Mouse (Mus musculus): ENCODE measurements around the gene Prrc2b. TPM values are rescaled to one million over a fixed set of nuclear protein-coding genes. Genes with fewer than 3 reads are reported as not detected.

Gene Prrc2b
- polyA plus RNA-seq, 1 experiment from 2014 or later: 39.3 TPM

- 92% methylated on average over 8 of the region's 8 CpGs for WGBS (ENCODE audit: insufficient replicate concordance)
- H3K4me1 ChIP-seq (ENCODE audit: control insufficient read depth, insufficient read depth, low read length): no peaks in the 10 kb centered on the region
- no peak overlapping the region for H3K4me3 ChIP-seq (ENCODE audit: low read depth, low read length)
- H3K36me3 ChIP-seq (ENCODE audit: control insufficient read depth, insufficient read depth, low read length): peaks cover 71% of the 10 kb centered on the region
- no peak for ATAC-seq (replicated peaks; ENCODE audit: insufficient number of reproducible peaks, low FRiP score, low TSS enrichment)
- H3K27ac ChIP-seq (ENCODE audit: low read depth, low read length): no peak overlapping the region
- H3K4me2 ChIP-seq: no peak overlapping the region
- H3K9me3 ChIP-seq (replicated peaks; ENCODE audit: control insufficient read depth, low read length): no peaks in the 10 kb centered on the region
- no peak overlapping the region for H3K9ac ChIP-seq (ENCODE audit: low read depth, low read length)
- H3K27me3 ChIP-seq (ENCODE audit: control insufficient read depth, insufficient read depth, low read length): no peaks in the 10 kb centered on the region
Observed at GRCm38 (mm10) chr2:32211689-32212088, 60.8 kb downstream of the Prrc2b start.

- Histone ChIP-seq H3K27ac (ENCODE audit: low read depth, low read length) (no peak overlapping the region), H3K4me1 (ENCODE audit: control insufficient read depth, insufficient read depth, low read length) (no peaks in the 10 kb centered on the region), H3K4me2 (no peak overlapping the region), H3K36me3 (ENCODE audit: control insufficient read depth, insufficient read depth, low read length) (peaks cover 70% of the 10 kb centered on the region), H3K9me3 (replicated peaks; ENCODE audit: control insufficient read depth, low read length) (no peaks in the 10 kb centered on the region), H3K9ac (ENCODE audit: low read depth, low read length) (no peak overlapping the region), H3K27me3 (ENCODE audit: control insufficient read depth, insufficient read depth, low read length) (no peaks in the 10 kb centered on the region), H3K4me3 (ENCODE audit: low read depth, low read length) (no peak overlapping the region)
- ATAC-seq (replicated peaks; ENCODE audit: insufficient number of reproducible peaks, low FRiP score, low TSS enrichment): no peak
- WGBS (ENCODE audit: insufficient replicate concordance): 83% methylated on average over 10 of the region's 10 CpGs
Observed at GRCm38 (mm10) chr2:32213000-32213399, 62.1 kb downstream of the Prrc2b start.

- Histone ChIP-seq H3K9ac (ENCODE audit: low read depth, low read length) (no peak overlapping the region), H3K4me3 (ENCODE audit: low read depth, low read length) (no peak overlapping the region), H3K27me3 (ENCODE audit: control insufficient read depth, insufficient read depth, low read length) (no peaks in the 10 kb centered on the region), H3K4me2 (no peak overlapping the region), H3K4me1 (ENCODE audit: control insufficient read depth, insufficient read depth, low read length) (no peaks in the 10 kb centered on the region), H3K27ac (ENCODE audit: low read depth, low read length) (no peak overlapping the region), H3K36me3 (ENCODE audit: control insufficient read depth, insufficient read depth, low read length) (peaks cover 73% of the 10 kb centered on the region), H3K9me3 (replicated peaks; ENCODE audit: control insufficient read depth, low read length) (no peaks in the 10 kb centered on the region)
- WGBS (ENCODE audit: insufficient replicate concordance): 92% methylated on average over 10 of the region's 10 CpGs
- no peak for ATAC-seq (replicated peaks; ENCODE audit: insufficient number of reproducible peaks, low FRiP score, low TSS enrichment)
Observed at GRCm38 (mm10) chr2:32215576-32215975, 64.7 kb downstream of the Prrc2b start.

- Histone ChIP-seq H3K4me2 (no peak overlapping the region), H3K9ac (ENCODE audit: low read depth, low read length) (no peak overlapping the region), H3K36me3 (ENCODE audit: control insufficient read depth, insufficient read depth, low read length) (peaks cover 76% of the 10 kb centered on the region), H3K27me3 (ENCODE audit: control insufficient read depth, insufficient read depth, low read length) (no peaks in the 10 kb centered on the region), H3K9me3 (replicated peaks; ENCODE audit: control insufficient read depth, low read length) (no peaks in the 10 kb centered on the region), H3K27ac (ENCODE audit: low read depth, low read length) (no peak overlapping the region), H3K4me1 (ENCODE audit: control insufficient read depth, insufficient read depth, low read length) (no peaks in the 10 kb centered on the region), H3K4me3 (ENCODE audit: low read depth, low read length) (no peak overlapping the region)
- ATAC-seq (replicated peaks; ENCODE audit: insufficient number of reproducible peaks, low FRiP score, low TSS enrichment): no peak
- WGBS (ENCODE audit: insufficient replicate concordance): 90% methylated on average over 10 of the region's 10 CpGs
Observed at GRCm38 (mm10) chr2:32216506-32216905, 65.6 kb downstream of the Prrc2b start.

GRCm38 (mm10) chr2:32217656-32218055 is 66.8 kb downstream of the Prrc2b start:
- H3K9ac ChIP-seq (ENCODE audit: low read depth, low read length): no peak overlapping the region
- no peak for ATAC-seq (replicated peaks; ENCODE audit: insufficient number of reproducible peaks, low FRiP score, low TSS enrichment)
- H3K36me3 ChIP-seq (ENCODE audit: control insufficient read depth, insufficient read depth, low read length): peaks cover 75% of the 10 kb centered on the region
- H3K4me3 ChIP-seq (ENCODE audit: low read depth, low read length): no peak overlapping the region
- no peak overlapping the region for H3K27ac ChIP-seq (ENCODE audit: low read depth, low read length)
- no peaks in the 10 kb centered on the region for H3K4me1 ChIP-seq (ENCODE audit: control insufficient read depth, insufficient read depth, low read length)
- H3K9me3 ChIP-seq (replicated peaks; ENCODE audit: control insufficient read depth, low read length): no peaks in the 10 kb centered on the region
- WGBS (ENCODE audit: insufficient replicate concordance): 91% methylated on average over 8 of the region's 8 CpGs
- no peak overlapping the region for H3K4me2 ChIP-seq
- H3K27me3 ChIP-seq (ENCODE audit: control insufficient read depth, insufficient read depth, low read length): no peaks in the 10 kb centered on the region

- H3K36me3 ChIP-seq (ENCODE audit: control insufficient read depth, insufficient read depth, low read length): peaks cover 76% of the 10 kb centered on the region
- no peak overlapping the region for H3K9ac ChIP-seq (ENCODE audit: low read depth, low read length)
- H3K9me3 ChIP-seq (replicated peaks; ENCODE audit: control insufficient read depth, low read length): no peaks in the 10 kb centered on the region
- no peak overlapping the region for H3K27ac ChIP-seq (ENCODE audit: low read depth, low read length)
- H3K4me1 ChIP-seq (ENCODE audit: control insufficient read depth, insufficient read depth, low read length): no peaks in the 10 kb centered on the region
- H3K4me2 ChIP-seq: no peak overlapping the region
- 92% methylated on average over 5 of the region's 5 CpGs for WGBS (ENCODE audit: insufficient replicate concordance)
- H3K27me3 ChIP-seq (ENCODE audit: control insufficient read depth, insufficient read depth, low read length): no peaks in the 10 kb centered on the region
- ATAC-seq (replicated peaks; ENCODE audit: insufficient number of reproducible peaks, low FRiP score, low TSS enrichment): no peak
- H3K4me3 ChIP-seq (ENCODE audit: low read depth, low read length): no peak overlapping the region
Observed at GRCm38 (mm10) chr2:32218113-32218512, 67.2 kb downstream of the Prrc2b start.

- Histone ChIP-seq H3K4me3 (ENCODE audit: low read depth, low read length) (no peak overlapping the region), H3K36me3 (ENCODE audit: control insufficient read depth, insufficient read depth, low read length) (peaks cover 74% of the 10 kb centered on the region), H3K4me2 (no peak overlapping the region), H3K27me3 (ENCODE audit: control insufficient read depth, insufficient read depth, low read length) (no peaks in the 10 kb centered on the region), H3K4me1 (ENCODE audit: control insufficient read depth, insufficient read depth, low read length) (no peaks in the 10 kb centered on the region), H3K27ac (ENCODE audit: low read depth, low read length) (no peak overlapping the region), H3K9me3 (replicated peaks; ENCODE audit: control insufficient read depth, low read length) (no peaks in the 10 kb centered on the region), H3K9ac (ENCODE audit: low read depth, low read length) (no peak overlapping the region)
- WGBS (ENCODE audit: insufficient replicate concordance): 85% methylated on average over 11 of the region's 11 CpGs
- no peak for ATAC-seq (replicated peaks; ENCODE audit: insufficient number of reproducible peaks, low FRiP score, low TSS enrichment)
Observed at GRCm38 (mm10) chr2:32218541-32219334, 67.9 kb downstream of the Prrc2b start.

GRCm38 (mm10) chr2:32219501-32219900 is 68.6 kb downstream of the Prrc2b start:
- Histone ChIP-seq H3K4me3 (ENCODE audit: low read depth, low read length) (no peak overlapping the region), H3K9me3 (replicated peaks; ENCODE audit: control insufficient read depth, low read length) (no peaks in the 10 kb centered on the region)
- WGBS (ENCODE audit: insufficient replicate concordance): 93% methylated on average over 14 of the region's 14 CpGs

GRCm38 (mm10) chr2:32220021-32220420 is 69.1 kb downstream of the Prrc2b start:
- no peaks in the 10 kb centered on the region for H3K27me3 ChIP-seq (ENCODE audit: control insufficient read depth, insufficient read depth, low read length)
- H3K4me3 ChIP-seq (ENCODE audit: low read depth, low read length): no peak overlapping the region
- H3K4me1 ChIP-seq (ENCODE audit: control insufficient read depth, insufficient read depth, low read length): no peaks in the 10 kb centered on the region
- H3K36me3 ChIP-seq (ENCODE audit: control insufficient read depth, insufficient read depth, low read length): peaks cover 71% of the 10 kb centered on the region
- no peak for ATAC-seq (replicated peaks; ENCODE audit: insufficient number of reproducible peaks, low FRiP score, low TSS enrichment)
- H3K27ac ChIP-seq (ENCODE audit: low read depth, low read length): no peak overlapping the region
- H3K9ac ChIP-seq (ENCODE audit: low read depth, low read length): no peak overlapping the region
- 86% methylated on average over 6 of the region's 6 CpGs for WGBS (ENCODE audit: insufficient replicate concordance)
- H3K4me2 ChIP-seq: no peak overlapping the region
- no peaks in the 10 kb centered on the region for H3K9me3 ChIP-seq (replicated peaks; ENCODE audit: control insufficient read depth, low read length)

More at GRCm38 (mm10) chr2:32219501-32219900, 68.6 kb downstream of the Prrc2b start:
- no peak overlapping the region for H3K9ac ChIP-seq (ENCODE audit: low read depth, low read length)
- ATAC-seq (replicated peaks; ENCODE audit: insufficient number of reproducible peaks, low FRiP score, low TSS enrichment): no peak
- no peaks in the 10 kb centered on the region for H3K4me1 ChIP-seq (ENCODE audit: control insufficient read depth, insufficient read depth, low read length)
- no peak overlapping the region for H3K4me2 ChIP-seq
- no peak overlapping the region for H3K27ac ChIP-seq (ENCODE audit: low read depth, low read length)
- peaks cover 74% of the 10 kb centered on the region for H3K36me3 ChIP-seq (ENCODE audit: control insufficient read depth, insufficient read depth, low read length)
- H3K27me3 ChIP-seq (ENCODE audit: control insufficient read depth, insufficient read depth, low read length): no peaks in the 10 kb centered on the region

Data from heart, embryonic 11.5 days (tissue).